Mouse (Mus musculus) forebrain, embryonic 16.5 days (tissue): ENCODE measurements at regions not wholly inside any gene's neighbourhood (a gene's known extent, or its start where the extent isn't known, plus 50 kb on each side); places are given as distances from the start of the nearest gene placed in this dataset.

Experiments
- ATAC-seq: fragments of 200-750 bp; cut with Nextera tagmentation; 2 replicates; pipeline ENCODE4 v1.8.0; 2017; ENCODE audit warnings: mild to moderate bottlenecking, moderate library complexity
- H3K27ac ChIP-seq: fragments of 300-500 bp; sonication (generic); 2 replicates; pipeline ENCODE4 v1.5.1; 2014; ENCODE audit warnings: low read length, control low read depth
- H3K27me3 ChIP-seq: fragments of 300-500 bp; sonication (generic); replicated peaks from 2 replicates; pipeline ENCODE4 v1.6.1; 2014; ENCODE audit warnings: low read length; ENCODE audit not compliant: control insufficient read depth, insufficient read depth
- H3K36me3 ChIP-seq: fragments of 300-500 bp; sonication (generic); 2 replicates; pipeline ENCODE4 v1.6.1; 2014; ENCODE audit not compliant: control insufficient read depth, insufficient read depth
- H3K4me1 ChIP-seq: fragments of 300-500 bp; sonication (generic); replicated peaks from 2 replicates; pipeline ENCODE4 v1.6.1; 2014; ENCODE audit warnings: low read length; ENCODE audit not compliant: control insufficient read depth, insufficient read depth
- H3K4me2 ChIP-seq: fragments of 300-500 bp; sonication (generic); 2 replicates; pipeline ENCODE4 v1.6.1; 2014; ENCODE audit warnings: mild to moderate bottlenecking, low read length, control low read depth
- H3K4me3 ChIP-seq: fragments of 300-500 bp; sonication (generic); replicated peaks from 2 replicates; pipeline ENCODE4 v1.5.1; 2014; ENCODE audit warnings: mild to moderate bottlenecking, low read length, control low read depth
- H3K9ac ChIP-seq: fragments of 300-500 bp; sonication (generic); replicated peaks from 2 replicates; pipeline ENCODE4 v1.6.1; 2014; ENCODE audit warnings: low read depth, low read length, control low read depth
- H3K9me3 ChIP-seq: fragments of 300-500 bp; sonication (generic); 2 replicates; pipeline ENCODE4 v1.6.1; 2016; ENCODE audit warnings: low read length; ENCODE audit not compliant: control insufficient read depth
- WGBS: fragments of 180-500 bp; shearing (Covaris S2); extraction: QIAGEN DNeasy Blood & Tissue Kit; methylation state at CpG from one replicate; pipeline ENCODE4 v1.1.7; 2014; 5-methylcytosine and 5-hydroxymethylcytosine counted together

- Histone ChIP-seq H3K4me3 (no peak overlapping the region), H3K9me3 (no peaks in the 10 kb centered on the region), H3K27ac (no peak overlapping the region), H3K36me3 (no peaks in the 10 kb centered on the region), H3K9ac (no peak overlapping the region), H3K27me3 (no peaks in the 10 kb centered on the region), H3K4me2 (no peak overlapping the region), H3K4me1 (peaks cover 5% of the 10 kb centered on the region; the same call in 1 of the 2 replicates)
- peak; percentile 59; the same call in 1 of the 2 replicates for ATAC-seq
- WGBS, result 63% methylated on average over 3 of the region's 3 CpGs
These were observed 52.2 kb upstream of the Jag1 start for GRCm38 (mm10) chr2:137168626-137169025.
